Mouse (Mus musculus) CH12.LX (cell line): ENCODE measurements around the gene Cpne9.

ENCODE experiments used
- CTCF ChIP-seq, 2 experiments: IDR thresholded peaks in 1 of 2; conservative IDR thresholded peaks in 1 of 2; 2 replicates each; pipeline ENCODE4 v1.5.1; 2011 to 2012; ENCODE audit warnings: low read depth in 2 of 2, low read length in 2 of 2, improper control_type of control experiment in 1 of 2, inconsistent platforms in 1 of 2, mild to moderate bottlenecking in 1 of 2, moderate library complexity in 1 of 2
- ELF1 ChIP-seq: IDR thresholded peaks from 2 replicates; pipeline ENCODE4 v1.6.1; 2014; ENCODE audit warnings: low read depth, mild to moderate bottlenecking, inconsistent platforms, low read length, improper control_type of control experiment
- MAZ ChIP-seq: IDR thresholded peaks from 2 replicates; pipeline ENCODE4 v1.6.1; 2012; ENCODE audit warnings: low read depth, mild to moderate bottlenecking, inconsistent platforms, low read length, improper control_type of control experiment, moderate library complexity
- MEF2A ChIP-seq: IDR thresholded peaks from 2 replicates; pipeline ENCODE4 v1.6.1; 2014; ENCODE audit warnings: low read depth, mild to moderate bottlenecking, inconsistent platforms, low read length, improper control_type of control experiment, borderline replicate concordance
- MXI1 ChIP-seq: IDR thresholded peaks from 2 replicates; pipeline ENCODE4 v1.6.1; 2011; ENCODE audit warnings: mild to moderate bottlenecking, low read depth, low read length, improper control_type of control experiment
- RCOR1 ChIP-seq: conservative IDR thresholded peaks from 2 replicates; pipeline ENCODE4 v1.6.1; 2012; ENCODE audit warnings: low read depth, mild to moderate bottlenecking, inconsistent platforms, low read length, improper control_type of control experiment
- TBP ChIP-seq: conservative IDR thresholded peaks from 2 replicates; pipeline ENCODE4 v1.6.1; 2011; ENCODE audit warnings: low read depth, low read length, improper control_type of control experiment
- TCF12 ChIP-seq: IDR thresholded peaks from 2 replicates; pipeline ENCODE4 v1.6.1; 2014; ENCODE audit warnings: low read depth, mild to moderate bottlenecking, inconsistent platforms, low read length, improper control_type of control experiment
- USF2 ChIP-seq: conservative IDR thresholded peaks from 2 replicates; pipeline ENCODE4 v1.6.1; 2011; ENCODE audit warnings: low read depth, low read length, improper control_type of control experiment

- no peak for TF ChIP-seq RCOR1
- no peak for TF ChIP-seq MAZ
- TF ChIP-seq CTCF (conservative IDR thresholded peaks at IDR 0.05 in 1 of 2, IDR thresholded peaks at IDR 0.05 in 1 of 2; ENCODE audit: low read depth in 2 of 2, low read length in 2 of 2): no peak
- TF ChIP-seq TBP: no peak
- TF ChIP-seq MXI1: no peak
- TF ChIP-seq USF2: no peak
- TF ChIP-seq MEF2A: no peak
- TF ChIP-seq ELF1: no peak
- TF ChIP-seq TCF12: no peak
Observed at GRCm38 (mm10) chr6:113350538-113350937, 68.4 kb downstream of the Cpne9 start.
